Mouse (Mus musculus) adipocyte (in vitro differentiated cells): ENCODE data around the gene Dock2.

Experiments used
- DNase-seq: peaks from one replicate; pipeline ENCODE4 v3.0.0-alpha.2; 2016; ENCODE audit warnings: low spot score

Gene Dock2

GRCm38 (mm10) chr11:34424546-34424945, 359.1 kb downstream of the Dock2 start:
- DNase-seq: no peak

- no peak for DNase-seq
These were observed 362.6 kb downstream of the Dock2 start for GRCm38 (mm10) chr11:34421061-34421460.

GRCm38 (mm10) chr11:34416619-34416979, 367.1 kb downstream of the Dock2 start:
- DNase-seq: no peak

- DNase-seq: no peak
These were observed 367.6 kb downstream of the Dock2 start for GRCm38 (mm10) chr11:34415884-34416618.

- DNase-seq: no peak
These were observed 376.8 kb downstream of the Dock2 start for GRCm38 (mm10) chr11:34406850-34407249.

GRCm38 (mm10) chr11:34406309-34406708, 377.4 kb downstream of the Dock2 start:
- DNase-seq: no peak

GRCm38 (mm10) chr11:34405311-34405710, 378.4 kb downstream of the Dock2 start:
- no peak for DNase-seq

GRCm38 (mm10) chr11:34401343-34401742, 382.3 kb downstream of the Dock2 start:
- DNase-seq: no peak

- DNase-seq: no peak
These were observed 385.1 kb downstream of the Dock2 start for GRCm38 (mm10) chr11:34398555-34398954.

- DNase-seq: no peak
These were observed 386.0 kb downstream of the Dock2 start for GRCm38 (mm10) chr11:34397661-34398060.

GRCm38 (mm10) chr11:34395802-34396201, 387.9 kb downstream of the Dock2 start:
- DNase-seq: no peak

- no peak for DNase-seq
These were observed 391.6 kb downstream of the Dock2 start for GRCm38 (mm10) chr11:34392105-34392504.

- no peak for DNase-seq
These were observed 394.2 kb downstream of the Dock2 start for GRCm38 (mm10) chr11:34389261-34390116.

GRCm38 (mm10) chr11:34385001-34385688, 398.5 kb downstream of the Dock2 start:
- no peak for DNase-seq

GRCm38 (mm10) chr11:34384178-34384577, 399.5 kb downstream of the Dock2 start:
- no peak for DNase-seq

- DNase-seq: no peak
These were observed 400.2 kb downstream of the Dock2 start for GRCm38 (mm10) chr11:34383501-34383900.

- no peak for DNase-seq
These were observed 406.0 kb downstream of the Dock2 start for GRCm38 (mm10) chr11:34377649-34378048.

- no peak for DNase-seq
These were observed 408.1 kb downstream of the Dock2 start for GRCm38 (mm10) chr11:34375557-34375956.

- no peak for DNase-seq
These were observed 411.5 kb downstream of the Dock2 start for GRCm38 (mm10) chr11:34372224-34372623.

GRCm38 (mm10) chr11:34356109-34356508, 427.6 kb downstream of the Dock2 start:
- DNase-seq: no peak

GRCm38 (mm10) chr11:34355406-34355805, 428.3 kb downstream of the Dock2 start:
- no peak for DNase-seq

GRCm38 (mm10) chr11:34349453-34350056, 434.1 kb downstream of the Dock2 start:
- DNase-seq: no peak
